Mouse (Mus musculus) megakaryocyte, embryonic 14.5 days (primary cell): ENCODE results near the gene Gm36079. TPM values are rescaled to one million over a fixed set of nuclear protein-coding genes. Genes with fewer than 3 reads are reported as not detected.

ENCODE experiments used
- polyA plus RNA-seq: library from polyadenylated mRNA; stranded (reverse); fragments of >175 nt; gene quantifications from 2 replicates; pipeline ENCODE4 v1.2.3, GENCODE M21; 2012; ENCODE audit warnings: low replicate concordance; ENCODE audit not compliant: insufficient read depth

The Gm36079 gene
- polyA plus RNA-seq, 1 experiment = not detected

Other genes starting within 250 kb of the Gm36079 start
- 9.9 and 24.6 TPM in 2 replicates for gene Zfp131, start 236.1 kb downstream of the Gm36079 start, polyA plus RNA-seq
- not detected in 2 replicates for gene AF067063, start 196.8 kb downstream of the Gm36079 start, polyA plus RNA-seq
- not detected in 2 replicates for gene D13Ertd608e, start 191.0 kb downstream of the Gm36079 start, polyA plus RNA-seq
- not detected in 2 replicates for gene Tcstv1, start 132.2 kb downstream of the Gm36079 start, polyA plus RNA-seq
- gene Gm21761, start 97.7 kb downstream of the Gm36079 start, polyA plus RNA-seq = not detected in 2 replicates
- not detected in 2 replicates for gene B020031M17Rik, start 76.2 kb downstream of the Gm36079 start, polyA plus RNA-seq
- 9.4 TPM in 1 of 2 replicates, not detected in the other for gene Gm21188, start 25.2 kb upstream of the Gm36079 start, polyA plus RNA-seq
- not detected in 2 replicates for gene Gm20767, start 113.2 kb upstream of the Gm36079 start, polyA plus RNA-seq
- gene Gm21818, start 145.4 kb upstream of the Gm36079 start, polyA plus RNA-seq = not detected in 2 replicates
- gene Gm21762, start 188.9 kb upstream of the Gm36079 start, polyA plus RNA-seq = not detected in 2 replicates
- gene Gm21731, start 212.1 kb upstream of the Gm36079 start, polyA plus RNA-seq = not detected in 2 replicates
- not detected in 2 replicates for gene AF067061, start 236.1 kb upstream of the Gm36079 start, polyA plus RNA-seq